Mouse (Mus musculus) Muller cell, postnatal 12 days (primary cell): ENCODE measurements at regions not wholly inside any gene's neighbourhood (a gene's known extent, or its start where the extent isn't known, plus 50 kb on each side); places are given as distances from the start of the nearest gene placed in this dataset.
"Not testable (repeated sequence)": the region's sequence is repeated elsewhere in the genome, so short reads cannot be mapped to it uniquely, and the experiment has no call there.

ENCODE experiments used
- DNase-seq: peaks from one replicate; pipeline ENCODE4 v3.0.0-alpha.2; 2015; ENCODE audit errors: inconsistent ontology term

DNA sequence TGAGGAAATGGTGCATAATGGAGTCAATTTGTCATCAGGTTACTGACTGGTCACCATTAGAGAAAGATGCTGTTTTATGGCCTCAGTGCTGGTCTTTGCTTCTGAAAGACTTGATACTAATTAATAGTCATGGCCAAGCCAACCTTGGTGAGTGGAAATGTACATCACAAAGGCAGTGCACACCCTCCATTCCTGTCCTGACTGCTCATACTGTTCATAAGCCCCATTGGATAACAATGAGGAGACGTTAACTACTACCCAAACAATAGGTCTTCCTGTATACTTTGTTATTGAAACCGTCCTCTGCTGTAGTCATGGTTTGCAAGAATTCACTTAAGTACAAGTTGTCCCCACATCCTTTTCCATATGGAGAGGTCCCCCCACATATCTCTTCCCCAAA is 605.8 kb upstream of the Slc35b3 start:
- no peak for DNase-seq

DNA sequence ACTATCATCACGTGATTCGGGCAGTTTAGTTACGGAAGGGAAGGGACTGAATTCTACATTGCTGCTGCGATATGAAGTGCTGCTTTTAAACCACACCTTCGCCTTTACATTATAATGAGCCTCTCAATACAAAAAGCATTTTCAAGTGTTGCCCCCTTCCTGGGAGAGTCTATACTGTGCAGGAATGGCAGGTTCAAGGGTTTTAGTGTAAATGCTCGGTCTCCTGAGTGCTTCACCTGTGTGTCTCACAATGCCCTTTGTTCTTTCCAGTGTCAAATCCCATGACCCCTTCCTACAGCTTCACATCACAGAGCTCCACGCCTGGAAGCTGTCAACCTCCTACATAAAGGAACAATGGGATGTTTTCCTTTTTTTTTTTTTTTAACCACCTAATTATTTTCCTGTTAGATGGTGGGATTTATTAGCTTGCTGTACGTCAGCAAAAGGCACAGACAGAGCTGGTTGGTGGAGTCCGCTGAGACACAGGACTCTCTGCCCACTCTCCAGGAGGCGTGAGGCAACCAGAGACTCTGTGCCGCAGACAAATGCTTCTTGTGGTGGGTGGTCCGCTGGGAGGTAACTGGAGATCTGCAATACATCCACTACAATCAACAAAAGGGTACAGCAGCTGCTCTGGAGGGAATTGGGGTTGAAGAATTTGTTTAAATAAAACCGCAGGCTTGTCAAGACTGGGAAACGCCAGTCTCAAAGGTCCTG is 577.2 kb upstream of the Slc35b3 start:
- DNase-seq = peak; percentile 22

DNA sequence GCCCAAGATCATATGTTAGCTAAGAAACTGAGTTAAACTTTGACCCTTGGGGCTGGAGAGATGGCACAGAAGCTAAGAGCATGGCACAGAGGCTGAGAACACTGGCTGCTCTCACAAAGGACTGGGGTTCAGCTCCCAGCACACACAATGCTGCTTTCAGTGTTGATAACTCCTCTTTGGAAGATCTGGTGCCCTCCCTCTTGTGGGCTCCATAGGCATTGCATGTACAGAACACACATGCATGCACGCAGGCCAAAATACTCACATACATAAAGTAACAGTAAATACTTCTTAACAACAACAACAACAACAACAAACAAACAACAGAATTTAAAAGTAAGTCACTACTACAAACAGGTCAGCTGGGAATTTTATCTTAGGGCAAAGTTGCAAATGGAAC is 565.8 kb upstream of the Slc35b3 start:
- DNase-seq = no peak

DNA sequence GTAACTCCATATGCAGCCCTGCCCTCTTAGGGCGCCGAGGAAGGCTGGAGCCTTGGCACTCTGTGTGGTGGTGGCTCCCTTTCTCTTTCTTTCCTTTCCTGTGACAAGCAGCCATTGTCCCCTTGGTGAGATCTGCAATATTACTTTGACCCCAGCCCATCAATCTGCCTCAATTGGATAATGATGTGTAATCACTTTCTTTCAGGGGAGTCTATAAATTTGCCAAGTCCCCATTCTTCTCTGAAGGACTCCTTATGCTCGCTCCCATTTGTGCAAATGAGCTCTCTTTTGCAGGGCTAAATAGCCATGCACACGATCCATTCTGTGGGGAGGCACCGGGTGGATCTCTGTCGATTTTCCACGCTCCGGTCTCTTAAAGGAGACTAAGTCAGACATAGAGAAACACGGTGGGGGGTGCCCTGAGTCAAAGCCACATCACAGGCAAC is 563.2 kb upstream of the Slc35b3 start:
- DNase-seq = peak; percentile 26

DNA sequence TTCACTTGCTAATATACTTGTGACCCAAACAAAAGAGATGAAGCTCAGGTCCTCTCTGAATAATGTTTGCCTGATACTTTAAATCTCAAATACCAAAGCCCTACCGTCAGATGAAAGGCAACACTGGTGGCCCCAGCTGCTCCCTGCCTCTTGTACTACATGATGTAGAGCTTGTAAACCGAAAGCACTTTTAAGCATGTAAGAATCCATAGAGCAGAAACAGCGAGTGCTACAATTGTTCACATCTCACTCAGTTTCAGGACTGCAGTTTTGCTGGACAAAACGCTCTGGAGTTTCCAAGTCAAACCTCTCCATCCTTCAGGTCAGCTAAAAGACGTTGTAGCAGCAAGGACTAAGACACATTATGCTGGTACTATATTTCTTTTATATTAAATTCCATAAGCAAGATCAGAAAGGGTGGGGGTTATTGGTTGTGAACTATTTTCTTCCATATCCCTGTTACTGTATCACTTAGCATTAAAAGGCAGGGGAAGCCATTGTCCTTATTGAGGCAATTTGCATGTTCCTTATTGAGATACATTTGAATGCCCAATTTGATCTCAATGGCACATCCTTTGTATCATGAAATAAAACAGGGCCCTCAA is 562.7 kb upstream of the Slc35b3 start:
- peak; percentile 1 for DNase-seq

- DNase-seq = no peak
These were observed 560.2 kb upstream of the Slc35b3 start for GRCm38 (mm10) chr13:39520846-39521245.

GRCm38 (mm10) chr13:39516106-39516505 is 555.4 kb upstream of the Slc35b3 start:
- DNase-seq = no peak

DNA sequence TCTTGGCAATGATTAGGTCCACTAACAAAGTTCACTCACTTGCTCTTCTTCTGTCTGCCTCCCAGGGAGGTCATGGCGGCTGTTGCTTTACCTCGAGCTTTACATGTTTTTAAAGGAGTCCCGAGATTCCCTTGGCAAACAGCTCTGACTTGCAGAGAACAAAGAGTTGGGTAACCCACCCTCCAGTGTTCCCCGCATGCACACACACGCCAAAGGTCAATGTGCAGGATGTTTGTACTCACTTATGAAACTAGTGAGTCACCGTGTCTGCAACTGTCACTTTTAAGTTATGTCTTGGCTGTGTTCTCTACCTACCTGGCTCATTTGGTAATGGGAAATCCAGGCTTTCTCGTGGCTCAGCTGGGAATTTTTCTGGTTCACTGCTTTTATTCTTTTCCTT is 529.1 kb upstream of the Slc35b3 start:
- no peak for DNase-seq

GRCm38 (mm10) chr13:39472621-39473020 is 511.9 kb upstream of the Slc35b3 start:
- peak; percentile 0 for DNase-seq

DNA sequence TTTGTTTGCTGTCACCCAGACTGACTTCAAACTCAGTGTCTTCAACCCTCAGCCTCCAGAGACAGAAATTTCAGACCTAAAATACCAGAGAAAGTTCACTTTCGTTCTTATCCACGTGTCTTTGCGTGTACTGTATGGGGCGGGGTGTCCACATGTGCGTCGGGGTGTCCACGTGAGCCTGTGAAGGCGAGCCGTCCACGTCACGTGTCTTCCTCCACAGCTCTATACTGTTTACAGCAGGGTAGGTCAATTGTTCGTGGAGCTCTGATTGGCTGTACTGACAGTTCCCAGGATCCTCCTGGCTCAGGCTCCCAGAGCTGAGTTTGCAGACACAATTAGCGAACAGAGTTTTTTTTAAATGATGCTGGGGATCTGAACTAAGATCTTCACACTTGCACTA is 481.1 kb upstream of the Slc35b3 start:
- DNase-seq = no peak

DNA sequence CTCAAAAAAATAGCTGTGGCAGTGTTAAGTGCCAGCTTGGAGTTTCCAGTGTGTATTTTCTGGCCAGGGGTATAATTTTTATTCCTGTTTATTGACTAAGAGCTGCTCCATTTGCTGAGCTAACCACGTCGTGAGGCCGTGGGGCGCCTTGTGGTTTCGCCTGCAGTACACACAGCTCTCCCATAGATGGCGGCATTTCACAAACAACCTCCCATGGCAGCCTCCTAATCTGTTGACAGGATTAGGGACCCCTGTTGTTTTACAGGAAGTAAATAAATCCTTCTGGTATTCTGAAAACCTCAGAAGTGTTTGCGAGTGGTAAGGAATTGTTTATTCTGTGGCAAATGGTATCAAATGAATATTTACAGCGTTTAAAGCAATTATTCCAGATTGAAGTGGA is 480.2 kb upstream of the Slc35b3 start:
- peak; percentile 45 for DNase-seq

DNA sequence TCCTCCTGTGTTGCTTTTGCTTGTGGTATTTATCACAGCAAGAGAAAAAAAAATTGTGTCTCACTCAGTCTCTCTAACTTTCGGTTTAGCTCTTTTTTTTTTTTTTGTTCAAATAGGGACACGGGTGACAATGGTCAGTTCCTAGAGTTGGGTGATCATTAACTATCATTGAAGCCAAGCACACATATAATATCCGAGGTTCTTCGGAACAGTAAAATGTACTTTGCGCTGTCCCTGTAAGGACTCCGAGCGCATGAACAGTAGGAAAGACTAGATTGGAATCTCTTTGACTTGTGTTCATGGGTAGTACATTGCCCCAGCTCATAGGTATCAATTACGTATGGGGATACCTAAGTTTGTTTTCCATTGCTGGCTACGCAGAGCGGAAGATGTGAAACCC is 479.7 kb upstream of the Slc35b3 start:
- DNase-seq = no peak

DNA sequence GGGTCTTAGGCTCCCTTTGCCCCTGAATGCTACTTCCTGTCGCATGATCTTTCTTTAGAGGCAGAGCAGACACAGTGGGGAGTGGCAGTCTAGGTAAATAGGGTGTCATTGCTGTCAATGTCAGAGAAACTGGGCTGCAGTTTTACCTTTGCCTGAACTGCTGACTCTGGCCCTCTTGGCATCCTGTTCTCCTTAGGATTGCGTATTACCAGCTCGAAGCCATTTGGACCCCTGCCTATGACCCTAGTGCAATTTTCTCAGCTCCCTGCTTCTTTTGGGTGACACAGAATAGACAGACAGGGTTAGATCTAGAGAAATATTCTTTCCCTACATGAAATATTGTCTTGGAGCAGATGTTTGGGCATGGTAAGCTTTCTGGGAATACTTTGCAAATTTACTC is 467.3 kb upstream of the Slc35b3 start:
- no peak for DNase-seq

DNA sequence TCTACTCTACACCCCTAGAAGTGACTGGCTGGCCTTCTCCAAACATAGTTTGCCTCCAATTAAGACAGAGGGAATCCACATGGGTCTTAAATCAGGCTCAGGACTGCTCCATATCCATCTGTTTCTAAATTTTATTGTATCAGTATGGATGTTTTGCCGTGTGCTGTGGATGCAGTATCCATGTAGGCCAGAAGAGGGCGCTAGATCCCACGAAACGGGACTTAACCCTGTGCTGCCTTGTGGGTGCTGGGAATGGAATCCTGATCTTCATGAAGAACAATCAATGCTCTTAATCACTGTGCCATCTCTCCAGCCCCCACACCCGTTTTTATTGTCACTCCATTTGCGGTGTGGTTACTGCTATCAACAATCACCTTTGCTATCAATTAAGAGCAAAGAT is 465.3 kb upstream of the Slc35b3 start:
- no peak for DNase-seq

GRCm38 (mm10) chr13:39418127-39418526 is 457.5 kb upstream of the Slc35b3 start:
- DNase-seq = no peak

- peak; percentile 30 for DNase-seq
These were observed 451.0 kb upstream of the Slc35b3 start for GRCm38 (mm10) chr13:39411471-39412251.

GRCm38 (mm10) chr13:39392589-39392988 is 431.9 kb upstream of the Slc35b3 start:
- no peak for DNase-seq

GRCm38 (mm10) chr13:39392151-39392550 is 431.5 kb upstream of the Slc35b3 start:
- not testable (repeated sequence) for DNase-seq

GRCm38 (mm10) chr13:39376677-39377076 is 416.0 kb upstream of the Slc35b3 start:
- no peak for DNase-seq

- DNase-seq = no peak
These were observed 415.6 kb upstream of the Slc35b3 start for GRCm38 (mm10) chr13:39376269-39376668.

DNA sequence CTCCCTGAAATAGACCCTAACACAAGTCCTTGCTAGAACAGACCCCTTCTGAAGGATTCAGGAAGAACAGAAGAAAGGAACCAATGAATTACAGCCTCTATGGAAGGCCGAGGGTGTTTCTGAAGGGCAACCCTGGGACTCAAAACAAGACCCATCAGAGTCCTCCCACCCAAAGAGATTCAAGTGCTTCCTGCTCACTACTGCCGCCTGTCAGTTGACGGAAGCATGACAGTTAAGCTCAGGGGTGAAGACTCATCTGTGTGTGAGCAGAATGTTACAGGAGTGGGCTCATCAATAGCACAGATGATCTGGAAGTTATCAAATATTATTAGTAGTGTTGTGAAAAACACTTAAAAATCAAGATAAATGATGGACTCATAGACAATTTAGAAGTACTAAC is 411.9 kb upstream of the Slc35b3 start:
- no peak for DNase-seq

DNA sequence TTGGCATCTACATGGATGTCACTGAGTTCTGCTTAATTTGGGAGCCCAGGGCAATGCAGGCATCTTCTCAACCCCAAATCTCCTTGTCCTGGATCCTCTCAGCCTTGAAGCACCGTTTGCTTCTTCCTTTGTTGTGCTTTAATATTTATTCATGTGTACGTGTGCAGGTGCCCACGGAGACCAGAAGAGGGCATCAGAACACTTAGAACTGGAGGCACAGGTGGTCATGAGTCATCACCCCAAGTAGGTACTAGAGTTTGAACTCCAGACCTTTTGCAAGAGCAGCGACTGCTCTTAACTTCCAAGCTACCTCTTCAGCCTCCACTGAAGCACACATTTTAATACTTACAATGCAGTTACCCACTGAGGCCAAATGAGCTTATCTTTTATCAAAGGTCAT is 403.0 kb upstream of the Slc35b3 start:
- DNase-seq = no peak

GRCm38 (mm10) chr13:39362536-39362935 is 401.9 kb upstream of the Slc35b3 start:
- DNase-seq = peak; percentile 59
